Mouse (Mus musculus): ENCODE measurements around the gene Otx2.

GRCm38 (mm10) chr14:48670761-48671479 lies 2.7 kb downstream of the Otx2 start:
- no peak for TF ChIP-seq CTCF (IDR thresholded peaks at IDR 0.05; ENCODE audit: low read depth)
- TF ChIP-seq EP300 (optimal IDR thresholded peaks at IDR 0.05), result no peak
